Mouse (Mus musculus) layer of hippocampus, postnatal 10 days (tissue): ENCODE measurements around the gene Ces1d. TPM values are rescaled to one million over a fixed set of nuclear protein-coding genes. Genes with fewer than 3 reads are reported as not detected.
"Not testable (repeated sequence)": the region's sequence is repeated elsewhere in the genome, so short reads cannot be mapped to it uniquely, and the experiment has no call there.

Experiments used
- DNase-seq, 2 experiments: peaks; one replicate each; pipeline ENCODE4 v3.0.0; 2021; ENCODE audit warnings: low spot score in 2 of 2
- long read RNA-seq: library from polyadenylated mRNA; stranded (forward); transcript quantifications from one replicate; pipeline ENCODE4 v2.0.0, GENCODE M21; 2023
- total RNA-seq, 2 experiments: library from RNA; stranded (reverse); gene quantifications; 2 replicates each; pipeline ENCODE4 v1.2.3; 2021

The Ces1d gene
- not detected for total RNA-seq
- long read RNA-seq, partial matches to known transcripts = 0 of 1 reads
- long read RNA-seq, other reads (novel, unspliced or antisense) = 0 of 1 reads

DNA sequence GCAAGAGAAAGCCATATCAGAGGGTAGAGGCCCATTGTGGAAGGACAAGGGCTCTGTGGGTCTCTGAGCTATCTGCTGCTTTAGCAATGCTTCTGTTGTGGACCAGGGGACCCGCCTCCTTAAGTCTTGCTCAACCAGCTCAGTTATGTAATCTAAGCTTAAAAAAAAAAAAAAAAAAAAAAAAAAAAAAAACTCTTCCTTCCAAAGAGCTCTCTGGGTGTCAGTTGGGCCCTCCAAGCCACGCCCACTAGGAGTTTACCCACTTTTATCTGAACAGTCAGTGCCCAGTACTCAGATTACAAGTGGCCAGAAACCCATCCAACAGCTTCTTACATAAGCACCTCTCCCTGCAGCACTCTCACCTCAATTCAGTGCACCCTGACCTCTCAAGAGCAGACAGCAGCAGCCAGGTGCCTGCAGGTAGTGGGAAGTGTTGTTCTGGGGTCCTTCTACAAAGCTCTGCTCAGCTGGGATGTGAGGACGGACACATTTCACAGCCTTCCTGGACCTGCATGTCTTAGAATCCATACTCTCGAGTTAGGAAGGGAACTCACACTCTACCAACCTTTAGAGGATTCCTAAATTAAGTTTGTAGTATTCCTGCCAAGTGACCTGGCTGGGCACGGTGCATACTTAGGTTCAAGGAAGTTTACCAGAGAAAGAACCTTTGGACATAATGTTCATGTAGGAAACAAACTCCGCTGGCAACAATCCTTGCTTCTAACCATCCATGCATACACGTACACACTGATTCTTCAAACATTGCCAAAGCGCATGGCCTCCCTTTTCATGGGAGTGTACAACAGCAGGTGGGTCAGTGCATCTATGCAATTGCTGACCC, at the start of gene Ces1d:
Ces1d (minus strand) TSS at position 154 of the 841 bp plus-strand sequence.
- no peak for DNase-seq

DNA sequence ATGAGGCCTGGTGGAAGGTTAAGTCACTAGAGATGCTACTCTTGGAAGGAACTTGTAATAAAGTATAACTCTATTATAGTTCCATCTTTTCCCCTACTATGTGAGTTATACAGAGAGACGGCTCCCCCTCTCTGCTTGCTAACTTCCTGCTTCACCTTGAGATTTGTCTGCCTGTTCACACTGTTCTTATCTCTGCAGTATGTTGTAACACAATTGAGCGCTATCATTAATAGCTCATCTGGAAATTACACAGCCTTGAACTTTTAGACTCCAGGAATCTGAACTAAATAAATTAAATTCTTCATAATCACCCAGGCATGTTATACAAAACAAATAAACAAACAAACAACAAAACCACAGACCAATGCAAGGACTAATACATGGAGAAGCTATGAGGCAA, 48.4 kb upstream of the Ces1d start:
- DNase-seq = no peak

DNA sequence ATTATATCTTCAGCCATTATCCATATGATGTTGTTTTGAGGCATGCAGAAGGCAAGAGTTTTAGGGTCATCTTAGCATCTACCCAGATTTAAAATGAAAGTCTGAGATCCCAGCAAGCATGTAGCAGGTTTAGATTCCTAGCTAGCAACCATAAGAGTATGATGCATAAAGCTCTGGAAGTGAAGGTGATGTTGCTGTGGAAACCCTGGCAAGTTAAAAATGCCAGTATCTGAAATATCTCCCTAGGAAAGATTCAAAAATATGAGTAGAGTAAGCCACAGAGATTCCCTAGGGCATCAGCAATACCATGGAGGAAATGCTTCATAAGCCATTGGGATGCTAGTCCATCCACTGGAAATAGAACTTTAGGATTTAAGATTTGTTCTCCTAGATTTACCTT, 42.2 kb upstream of the Ces1d start:
- DNase-seq = no peak

DNA sequence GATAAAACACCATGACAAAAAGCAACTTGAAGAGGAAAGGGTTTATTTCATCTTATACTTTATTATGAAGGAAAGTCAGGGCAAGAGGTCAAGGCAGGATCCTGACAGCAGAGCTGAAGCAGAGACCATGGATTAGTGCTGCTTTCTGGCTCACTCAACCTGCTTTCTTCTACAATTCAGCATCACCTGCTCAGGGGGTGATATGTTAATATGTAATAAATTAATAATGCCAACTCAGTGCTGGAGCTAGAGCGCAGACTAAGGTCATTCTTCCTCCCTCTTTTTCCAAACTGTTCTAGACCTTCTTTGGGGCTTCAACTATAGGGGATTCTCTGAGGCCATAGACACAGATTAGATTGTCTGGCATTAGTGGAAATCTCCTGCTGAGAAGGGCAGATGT, 38.0 kb upstream of the Ces1d start:
- DNase-seq = no peak

DNA sequence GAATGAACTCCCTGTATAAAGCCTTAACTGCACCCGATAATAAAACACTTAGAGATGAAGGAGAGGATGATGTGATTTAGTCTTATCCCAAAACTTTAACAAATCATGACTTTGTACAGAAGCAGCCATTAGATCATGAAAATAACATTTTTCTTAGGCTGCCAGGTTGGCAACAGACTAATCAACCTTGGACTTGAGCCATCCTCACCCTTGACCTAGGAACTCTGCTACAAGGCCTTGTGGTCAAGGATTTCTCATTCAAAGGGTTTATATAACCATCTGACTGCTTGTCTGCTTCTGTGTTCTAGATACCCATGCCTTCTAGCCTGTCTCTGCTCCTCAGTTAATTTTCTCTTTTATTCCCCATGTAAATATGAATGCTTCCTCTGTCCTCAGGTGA, 37.1 kb upstream of the Ces1d start:
- no peak for DNase-seq

DNA sequence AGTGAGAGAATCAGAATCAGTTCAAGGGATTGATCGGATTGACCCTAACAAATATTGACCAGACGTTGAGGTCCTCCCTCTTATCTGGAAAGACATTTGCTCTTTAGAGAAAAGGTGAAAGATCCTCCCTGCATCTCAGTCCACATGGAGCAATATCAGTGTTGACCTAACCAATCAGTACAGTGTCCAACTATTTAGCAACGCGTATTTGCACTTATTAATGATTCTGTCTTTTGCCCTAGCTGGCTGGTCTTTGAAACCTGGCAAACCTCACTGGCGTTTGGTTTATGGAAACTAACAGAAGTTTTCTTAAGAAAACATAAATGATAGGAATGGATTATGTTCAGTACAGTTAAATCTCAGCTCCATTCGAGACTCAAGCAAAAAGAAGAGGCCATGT, 36.4 kb upstream of the Ces1d start:
- DNase-seq = no peak

DNA sequence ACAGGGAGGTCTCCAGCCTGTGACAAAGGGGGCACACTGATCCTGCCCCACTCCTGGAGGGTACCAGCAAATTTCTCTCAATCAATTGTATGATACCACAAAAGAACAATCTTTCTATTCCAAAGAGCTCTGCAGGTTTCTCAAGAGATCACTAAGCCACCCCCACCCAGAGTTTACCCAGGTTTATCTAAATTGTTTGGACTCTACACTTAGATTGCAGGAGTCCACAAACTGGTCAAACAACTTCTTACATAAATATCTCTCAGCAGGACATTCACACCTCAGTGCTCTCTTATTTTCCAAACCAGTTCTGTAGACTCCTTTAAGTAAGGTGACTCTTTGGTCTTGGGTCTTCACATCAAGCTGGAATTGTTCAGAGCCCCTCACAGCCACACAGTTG, 31.8 kb upstream of the Ces1d start, which contains the start of gene Ces1e:
Ces1e (minus strand) TSS at position 174 of the 400 bp plus-strand sequence.
- DNase-seq = no peak

DNA sequence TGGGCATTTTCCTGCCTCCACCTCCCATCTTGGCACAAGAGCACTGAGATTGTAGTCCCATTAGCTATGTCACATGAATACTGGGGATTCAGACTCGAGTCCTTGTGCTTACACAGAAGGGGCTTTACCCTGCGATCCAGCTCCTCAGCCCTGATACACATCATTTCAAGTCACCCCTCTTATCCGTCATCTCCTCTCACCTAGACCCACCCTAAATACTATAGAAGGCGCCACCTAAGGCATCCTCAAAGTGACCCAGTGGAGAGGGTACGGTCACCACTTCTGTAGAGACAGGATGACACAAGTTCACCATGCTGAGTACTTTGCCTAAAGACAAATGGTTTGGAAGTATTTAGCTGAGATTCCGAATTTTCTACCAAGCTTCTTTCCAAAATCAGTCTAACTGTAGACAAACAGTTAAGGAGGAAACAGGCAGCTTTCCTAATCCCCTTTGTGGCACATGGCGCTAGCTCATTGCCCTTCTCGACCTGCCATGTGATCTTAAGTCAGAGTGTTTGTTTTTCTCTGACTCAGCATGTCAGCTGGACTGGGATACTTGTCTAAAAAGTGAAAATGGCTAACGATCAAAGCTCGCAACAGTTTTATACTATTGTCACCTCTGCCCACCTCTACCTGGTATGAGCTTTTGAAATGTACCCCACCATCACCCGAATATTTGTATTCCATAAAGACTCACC, 31.2 kb upstream of the Ces1d start:
- no peak for DNase-seq

DNA sequence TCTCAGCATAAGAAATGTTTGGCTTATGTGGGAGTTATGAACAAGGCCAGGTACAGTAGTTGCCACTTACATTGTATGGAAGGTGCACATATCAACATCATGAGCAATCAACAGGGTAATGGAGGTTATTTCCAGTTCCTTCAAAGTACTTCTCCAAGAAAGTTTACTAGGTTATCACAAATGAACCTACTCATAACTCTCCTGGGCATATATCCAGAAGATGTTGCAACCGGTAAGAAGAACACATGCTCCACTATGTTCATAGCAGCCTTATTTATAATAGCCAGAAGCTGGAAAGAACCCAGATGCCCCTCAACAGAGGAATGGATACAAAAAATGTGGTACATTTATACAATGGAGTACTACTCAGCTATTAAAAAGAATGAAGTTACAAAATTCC, 28.8 kb upstream of the Ces1d start:
- not testable (repeated sequence) for DNase-seq

DNA sequence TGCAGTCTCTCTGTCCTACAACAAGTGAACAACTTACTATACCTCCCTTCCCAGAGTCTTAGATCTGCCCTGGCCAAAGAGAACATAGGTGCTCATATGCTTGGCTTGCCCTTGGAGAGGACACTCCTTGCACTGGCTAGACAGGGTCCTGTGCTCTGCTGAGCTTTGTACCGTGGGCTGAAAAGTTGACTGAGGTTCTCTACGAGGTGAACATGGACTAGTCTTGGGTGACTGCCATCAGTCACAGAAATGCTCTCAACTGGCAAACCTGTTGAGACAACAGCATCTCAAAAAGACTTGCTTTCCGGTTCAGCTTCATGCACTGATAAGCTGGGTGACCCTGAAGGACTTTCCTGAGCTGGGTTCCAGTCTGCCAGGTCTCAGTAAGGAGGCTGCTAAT, 24.3 kb upstream of the Ces1d start:
- no peak for DNase-seq

DNA sequence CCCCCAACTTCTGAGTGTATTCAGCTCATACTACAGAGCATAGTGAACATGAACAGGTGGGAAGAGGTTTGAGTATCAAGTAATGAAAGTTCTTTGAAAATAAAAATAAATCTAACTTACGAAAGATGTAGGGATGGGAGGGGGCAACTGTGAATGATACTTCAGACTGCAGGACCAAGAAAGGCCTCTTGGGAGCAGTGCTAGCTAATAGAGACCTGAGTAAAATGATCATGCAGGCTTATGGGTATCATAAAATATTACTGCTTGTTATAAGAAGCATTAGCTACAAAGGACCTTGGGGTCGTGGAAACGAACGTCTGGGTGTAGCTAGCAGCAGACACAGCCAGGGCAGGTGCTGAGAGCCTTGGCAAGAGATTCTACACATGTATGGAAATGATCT, 20.2 kb upstream of the Ces1d start:
- DNase-seq = peak in 1 of 2 experiments; percentile 14

DNA sequence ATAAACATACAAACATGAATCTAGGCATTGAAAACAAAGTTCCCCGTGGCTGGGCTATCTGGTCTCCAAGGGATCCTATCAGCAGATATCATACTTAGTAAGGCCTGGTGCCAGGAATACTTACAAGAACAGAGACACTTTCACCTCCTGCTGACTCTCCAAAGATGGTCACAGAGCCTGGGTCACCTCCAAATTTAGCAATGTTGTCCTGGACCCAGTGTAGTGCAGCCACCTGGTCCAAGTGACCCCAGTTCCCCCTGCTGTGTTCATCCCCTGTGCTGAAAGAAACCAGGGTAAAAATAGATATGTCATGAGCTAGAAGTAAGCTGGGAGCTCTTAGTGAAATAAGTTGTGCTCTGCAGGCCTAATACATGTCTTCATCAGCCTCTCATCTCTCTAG, 19.7 kb upstream of the Ces1d start:
- no peak for DNase-seq

DNA sequence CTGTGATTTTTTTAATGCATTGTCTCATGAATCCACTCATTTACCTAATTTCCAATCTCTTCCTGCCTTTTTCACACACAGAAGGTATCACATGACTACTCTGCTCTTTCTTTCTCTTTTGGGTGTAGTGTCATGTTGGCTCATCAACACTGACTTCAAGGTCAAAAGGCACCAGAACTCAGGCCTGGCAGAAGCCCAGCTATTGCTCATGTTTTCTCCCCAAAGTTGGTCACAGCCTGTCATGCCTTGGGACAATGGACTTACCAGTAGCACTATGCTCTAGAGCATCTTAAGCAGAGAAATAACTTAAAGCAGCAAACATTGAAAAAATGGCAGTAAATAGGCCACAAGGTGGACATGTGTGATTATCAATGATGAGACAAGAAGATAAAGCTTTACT, 13.5 kb upstream of the Ces1d start:
- DNase-seq = no peak

DNA sequence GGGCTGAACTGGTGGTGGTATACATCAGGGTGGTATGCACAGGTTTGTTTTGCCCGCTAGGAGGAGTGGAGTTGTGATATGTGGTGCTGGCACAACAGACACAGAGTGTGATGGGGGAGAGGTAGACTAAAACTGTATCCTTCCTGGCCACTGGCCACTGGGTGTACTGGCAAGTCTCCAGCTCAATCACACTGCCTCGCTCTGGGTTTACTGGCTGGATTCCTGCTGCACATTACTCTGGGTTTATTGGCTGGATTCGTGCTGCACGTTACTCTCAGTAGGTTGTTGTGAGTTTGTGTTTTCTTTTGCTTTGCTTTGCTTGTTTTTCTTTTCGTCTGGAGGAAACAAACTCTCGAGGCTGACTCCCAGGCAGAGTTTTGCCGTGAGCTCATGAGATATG, 1.5 kb upstream of the Ces1d start:
- DNase-seq = not testable (repeated sequence)

DNA sequence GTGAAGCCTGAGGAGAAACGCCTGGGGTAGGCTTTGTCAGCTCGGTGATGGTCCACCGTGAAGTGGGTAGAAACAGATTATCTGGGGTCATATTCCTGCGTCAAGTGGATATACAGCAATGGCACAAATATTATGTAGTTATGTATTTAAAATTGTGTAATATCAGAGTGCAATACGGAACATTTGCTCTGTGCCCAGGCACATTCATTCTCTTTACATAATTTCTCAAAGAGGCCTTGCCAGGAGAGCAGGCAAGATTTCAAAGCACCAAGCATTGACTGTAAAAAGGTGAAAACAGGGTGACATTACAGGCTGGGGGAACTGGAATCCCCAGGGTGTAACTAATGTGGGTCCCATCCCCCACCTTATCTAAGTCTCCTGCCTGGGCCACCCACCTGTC, 1.2 kb downstream of the Ces1d start:
- no peak for DNase-seq

DNA sequence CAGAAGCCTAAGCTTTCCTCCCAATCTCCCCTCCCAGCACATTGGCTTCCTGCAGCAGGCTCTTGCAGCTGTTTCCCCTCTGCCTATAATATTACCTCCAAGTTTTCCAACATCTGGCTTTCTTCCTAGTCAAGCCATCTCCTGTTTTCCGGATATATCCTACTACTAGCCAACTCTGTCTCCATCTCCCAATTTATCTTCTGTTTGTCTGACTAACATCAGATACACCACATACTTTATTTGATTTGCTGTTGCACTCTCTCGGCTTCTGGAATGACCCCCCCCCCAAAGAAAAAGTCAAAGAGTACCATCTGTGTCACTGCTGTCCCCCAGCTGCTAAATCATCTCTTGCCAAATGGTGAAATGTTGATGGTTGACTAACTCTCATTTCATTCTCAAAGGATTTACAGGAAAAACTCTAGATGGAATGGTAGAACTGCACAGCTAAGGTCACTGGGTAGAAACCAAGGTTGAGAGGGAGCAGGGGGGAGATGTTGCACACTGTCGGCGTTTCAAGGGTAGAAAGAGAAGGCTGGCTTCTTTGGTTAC, 17.0 kb downstream of the Ces1d start:
- no peak for DNase-seq

DNA sequence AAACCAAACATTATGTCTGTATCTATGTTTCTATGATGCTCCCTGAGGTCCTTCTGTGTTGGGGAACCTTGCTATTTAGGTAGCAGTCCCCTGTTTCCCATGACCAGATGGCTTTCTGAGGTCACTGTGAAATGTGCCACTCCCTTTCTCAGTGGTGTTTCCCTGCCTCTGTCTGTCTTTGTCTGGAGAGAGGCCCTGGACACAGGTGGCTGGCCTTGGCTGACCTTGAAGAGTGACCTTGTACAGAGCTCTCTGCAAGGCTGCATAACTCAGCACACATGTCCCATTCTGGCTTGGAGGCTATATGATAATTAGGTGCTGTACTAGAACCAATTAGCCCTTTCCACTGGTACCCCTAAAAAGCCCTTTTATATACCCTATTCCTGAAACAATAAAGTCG, 21.0 kb downstream of the Ces1d start:
- no peak for DNase-seq

DNA sequence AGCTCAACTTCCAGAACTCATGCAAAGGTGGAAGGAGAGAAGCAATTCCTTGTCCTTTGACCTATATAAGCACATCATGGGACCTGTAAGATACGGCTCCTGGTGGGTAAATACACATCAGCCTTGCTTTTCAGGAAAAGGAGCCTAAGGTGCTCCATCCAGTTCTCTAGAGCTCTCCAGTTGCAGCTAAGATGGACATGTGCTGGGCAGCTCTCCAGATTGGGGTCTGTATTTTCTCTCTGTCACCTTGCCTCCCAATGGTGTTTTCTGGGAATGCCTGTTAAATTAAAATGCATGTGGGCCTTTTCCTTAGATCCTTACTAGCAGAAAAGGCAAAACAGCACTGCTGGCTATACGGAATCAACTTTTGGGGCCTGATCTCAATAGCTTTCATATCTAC, 23.1 kb downstream of the Ces1d start:
- no peak for DNase-seq

DNA sequence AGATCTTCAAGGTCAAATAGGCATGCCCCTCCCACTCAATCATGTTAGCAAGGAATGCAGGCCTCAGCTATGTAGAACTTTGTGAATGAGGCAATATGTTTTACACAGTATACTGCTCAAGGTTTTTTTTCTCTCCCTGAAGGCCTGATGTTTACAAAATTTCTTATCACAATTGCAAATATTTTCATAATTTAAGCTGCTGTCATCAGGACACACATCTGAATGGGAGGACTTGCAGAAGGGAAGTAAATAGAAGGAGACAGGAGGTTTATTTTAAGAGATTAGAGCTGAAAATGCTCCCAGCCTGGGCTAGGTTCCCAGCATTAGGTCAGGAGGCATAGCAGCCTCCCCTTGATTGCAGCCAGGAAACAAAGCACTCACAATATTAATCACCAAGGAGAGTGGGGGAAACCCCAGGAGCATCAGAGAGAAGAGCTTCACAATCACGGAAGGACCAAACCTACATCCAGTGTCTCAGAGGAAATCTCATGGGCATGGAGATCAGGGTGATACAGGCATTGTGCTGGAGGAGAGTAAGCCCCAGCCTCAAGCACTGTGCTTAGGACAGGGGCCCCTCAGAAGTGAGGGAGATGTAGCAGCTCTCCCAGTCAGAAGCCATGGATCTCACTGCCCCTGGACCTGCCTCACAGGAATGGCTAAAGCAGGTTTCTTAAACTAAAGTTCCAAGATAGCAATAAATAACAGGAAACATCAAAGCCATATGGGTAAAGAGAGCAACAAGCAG, 25.6 kb downstream of the Ces1d start:
- DNase-seq = no peak

DNA sequence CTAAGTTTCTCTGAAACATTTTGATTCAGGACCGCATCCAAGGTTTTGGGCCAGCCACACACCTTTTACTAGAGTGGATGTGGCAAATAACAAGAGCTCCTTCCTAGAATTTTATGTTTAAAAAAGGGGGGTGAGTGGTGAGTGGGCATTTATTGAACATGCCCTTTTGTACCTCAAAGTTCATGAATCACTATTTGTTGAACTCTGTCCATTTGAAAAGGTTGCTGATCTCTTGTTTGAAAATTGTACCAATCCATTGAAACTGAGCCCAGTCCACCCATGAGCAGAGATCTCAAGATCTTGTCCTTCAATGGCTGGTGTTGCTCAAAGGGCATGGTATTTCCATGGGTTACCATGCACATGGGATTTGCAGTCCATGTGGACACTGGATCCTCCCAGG, 34.3 kb downstream of the Ces1d start:
- no peak for DNase-seq

DNA sequence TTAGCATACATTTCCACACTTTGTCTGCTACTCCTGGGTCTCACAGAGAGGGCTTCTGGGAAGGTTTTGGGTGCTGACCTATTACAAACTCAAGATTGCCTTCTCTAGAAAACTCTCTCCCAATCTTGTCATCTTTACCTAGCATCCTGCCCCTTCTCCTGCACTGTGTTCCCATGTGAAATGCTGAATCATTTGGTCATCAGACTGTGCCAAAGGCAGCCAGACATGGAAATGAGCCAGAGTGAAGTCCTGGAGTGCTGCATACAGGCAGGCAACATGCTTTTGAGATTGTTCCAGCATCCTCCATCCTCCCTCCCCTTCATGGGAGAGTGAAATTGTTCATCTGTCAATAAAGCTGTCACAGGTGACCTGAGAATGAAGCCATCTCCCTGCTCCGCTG, 46.2 kb downstream of the Ces1d start:
- DNase-seq = no peak

DNA sequence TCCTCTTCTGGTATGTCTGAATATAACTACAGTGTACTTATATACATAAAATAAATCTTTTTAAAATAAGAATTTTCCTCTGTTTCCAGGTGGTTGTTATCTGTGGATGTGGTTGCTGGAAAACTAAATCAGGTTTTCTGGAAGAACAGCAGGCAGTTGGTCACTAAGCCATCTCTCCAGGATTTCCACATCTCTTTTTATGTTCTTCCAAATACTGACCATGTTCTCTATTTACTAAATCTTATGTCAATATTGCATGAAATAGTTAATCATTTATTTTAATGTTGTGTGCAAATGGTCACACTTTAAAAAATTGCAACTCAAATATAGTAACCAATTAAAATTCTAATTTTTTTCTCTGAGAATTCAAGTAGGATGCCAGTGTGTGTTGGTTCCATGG, 50.3 kb downstream of the Ces1d start:
- no peak for DNase-seq
